Mouse (Mus musculus) embryonic facial prominence, embryonic 11.5 days (tissue): Measurements from ENCODE around the gene Wrap73. TPM values are rescaled to one million over a fixed set of nuclear protein-coding genes. Genes with fewer than 3 reads are reported as not detected.

Experiments used
- ATAC-seq: fragments of 200-750 bp; cut with Nextera tagmentation; replicated peaks from 2 replicates; pipeline ENCODE4 v1.8.0; 2017; ENCODE audit warnings: low read depth; ENCODE audit not compliant: insufficient number of reproducible peaks, low FRiP score, low TSS enrichment
- DNase-seq: peaks from one replicate; pipeline ENCODE4 v3.0.0-alpha.2; 2015; ENCODE audit warnings: low spot score
- H3K27ac ChIP-seq: fragments of 300-500 bp; sonication (generic); replicated peaks from 2 replicates; pipeline ENCODE4 v1.5.1; 2014; ENCODE audit warnings: mild to moderate bottlenecking, low read depth, low read length, control low read depth
- H3K27me3 ChIP-seq: fragments of 300-500 bp; sonication (generic); 2 replicates; pipeline ENCODE4 v1.6.1; 2014; ENCODE audit warnings: mild to moderate bottlenecking, low read length, moderate library complexity, mixed read lengths; ENCODE audit not compliant: control insufficient read depth, insufficient read depth
- H3K36me3 ChIP-seq: fragments of 300-500 bp; sonication (generic); replicated peaks from 2 replicates; pipeline ENCODE4 v1.6.1; 2014; ENCODE audit warnings: low read depth, mild to moderate bottlenecking, low read length, moderate library complexity, mixed read lengths; ENCODE audit not compliant: control insufficient read depth, insufficient read depth
- H3K4me1 ChIP-seq: fragments of 300-500 bp; sonication (generic); 2 replicates; pipeline ENCODE4 v1.6.1; 2014; ENCODE audit warnings: low read length, mixed read lengths; ENCODE audit not compliant: control insufficient read depth, insufficient read depth
- H3K4me2 ChIP-seq: fragments of 300-500 bp; sonication (generic); 2 replicates; pipeline ENCODE4 v1.6.1; 2014; ENCODE audit warnings: low read depth, mild to moderate bottlenecking, control low read depth, low read length, moderate library complexity
- H3K4me3 ChIP-seq: fragments of 300-500 bp; sonication (generic); 2 replicates; pipeline ENCODE4 v1.5.1; 2014; ENCODE audit warnings: low read depth, low read length, control low read depth
- H3K9ac ChIP-seq: fragments of 300-500 bp; sonication (generic); replicated peaks from 2 replicates; pipeline ENCODE4 v1.6.1; 2014; ENCODE audit warnings: mild to moderate bottlenecking, control low read depth, low read length
- H3K9me3 ChIP-seq: fragments of 300-500 bp; sonication (generic); replicated peaks from 2 replicates; pipeline ENCODE4 v1.6.1; 2016; ENCODE audit warnings: mild to moderate bottlenecking, low read length, inconsistent platforms, mixed read lengths; ENCODE audit not compliant: control insufficient read depth
- WGBS: fragments of 180-500 bp; shearing (Covaris S2); extraction: QIAGEN DNeasy Blood & Tissue Kit; methylation state at CpG from one replicate; pipeline ENCODE4 v1.1.7; 2014; 5-methylcytosine and 5-hydroxymethylcytosine counted together
- polyA plus RNA-seq: library from polyadenylated mRNA; unstranded; fragments of >200 nt; fragmentation: Nextera tagmentation; extraction: Ambion mirVana; gene quantifications from 2 replicates; pipeline ENCODE4 v1.2.1, GENCODE M21; 2014

Wrap73 gene
- polyA plus RNA-seq, 1 experiment from 2014 or later = 50.0 TPM

DNA sequence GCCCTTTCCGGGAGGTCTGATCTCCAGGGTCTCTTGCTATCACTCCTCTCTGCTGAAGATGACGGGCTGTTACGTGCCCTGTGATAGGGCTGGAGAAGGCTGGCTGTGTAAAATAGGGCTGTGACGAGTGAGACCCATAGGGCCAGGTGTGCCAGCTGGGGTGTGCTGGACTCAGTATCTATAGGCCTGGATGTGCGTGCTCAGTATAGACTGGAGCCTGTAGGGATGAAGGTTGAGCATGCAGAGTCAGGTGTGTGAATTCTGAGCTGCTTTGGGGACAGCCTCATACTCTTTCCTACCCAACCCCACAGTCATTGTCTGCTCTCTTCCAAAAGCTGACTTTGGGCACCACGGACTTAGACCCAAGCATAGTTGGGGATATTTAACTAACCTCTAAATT is 55.8 kb downstream of the Wrap73 start:
- Histone ChIP-seq H3K27me3 (no peaks in the 10 kb centered on the region), H3K4me1 (peaks cover 13% of the 10 kb centered on the region), H3K36me3 (no peaks in the 10 kb centered on the region; the same call in 1 of the 2 replicates), H3K9ac (no peak overlapping the region), H3K4me3 (no peak overlapping the region), H3K27ac (peak overlapping the region; percentile 39; the same call in 1 of the 2 replicates), H3K9me3 (no peaks in the 10 kb centered on the region), H3K4me2 (no peak overlapping the region)
- no peak for DNase-seq
- WGBS = 30% methylated on average over 6 of the region's 6 CpGs
- 0 out of 2 replicates have a peak, but pooled peaks have one; percentile 44 for ATAC-seq

- H3K27me3 ChIP-seq = no peaks in the 10 kb centered on the region
- DNase-seq (peak; percentile 45), ATAC-seq (peak; percentile 44; the same call in 1 of the 2 replicates)
- WGBS = 25% methylated on average over 7 of the region's 7 CpGs
- peak overlapping the region; percentile 8; the same call in 1 of the 2 replicates for H3K4me2 ChIP-seq
- peak overlapping the region; percentile 86 for H3K27ac ChIP-seq
- peaks cover 13% of the 10 kb centered on the region for H3K4me1 ChIP-seq
- H3K36me3 ChIP-seq = no peaks in the 10 kb centered on the region; the same call in 1 of the 2 replicates
- H3K9ac ChIP-seq = peak overlapping the region; percentile 37
- H3K4me3 ChIP-seq = no peak overlapping the region
- H3K9me3 ChIP-seq = no peaks in the 10 kb centered on the region
These were observed 56.3 kb downstream of the Wrap73 start for GRCm38 (mm10) chr4:154198377-154198961.

- ATAC-seq = no peak
- Histone ChIP-seq H3K4me2 (no peak overlapping the region), H3K36me3 (no peaks in the 10 kb centered on the region), H3K4me3 (no peak overlapping the region), H3K9ac (no peak overlapping the region), H3K27me3 (no peaks in the 10 kb centered on the region), H3K4me1 (peaks cover 13% of the 10 kb centered on the region), H3K27ac (no peak overlapping the region), H3K9me3 (no peaks in the 10 kb centered on the region)
- DNase-seq = no peak
- WGBS = 64% methylated on average over 5 of the region's 5 CpGs
These were observed 59.3 kb downstream of the Wrap73 start for GRCm38 (mm10) chr4:154201511-154201910.

DNA sequence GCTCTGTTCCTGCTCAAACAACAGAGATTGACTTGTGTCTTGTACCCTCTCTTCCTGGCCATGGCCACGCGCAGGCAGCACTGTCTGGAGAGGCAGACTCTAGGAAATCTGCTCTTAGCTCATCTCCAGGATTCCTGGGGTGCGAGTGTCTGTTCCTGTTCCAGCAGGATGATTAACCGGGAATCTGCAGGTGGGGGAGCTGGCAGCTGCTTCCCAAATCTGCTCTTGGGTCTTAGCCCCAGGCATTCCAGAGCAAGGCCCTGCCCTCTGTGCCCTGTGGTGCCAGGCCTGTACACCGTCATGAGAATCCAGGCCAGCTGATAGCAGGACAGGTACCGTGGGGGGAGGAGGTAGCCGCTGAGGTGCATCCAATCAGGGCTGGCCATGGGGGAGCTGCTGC is 62.4 kb downstream of the Wrap73 start:
- H3K4me2 ChIP-seq = no peak overlapping the region
- H3K4me3 ChIP-seq = no peak overlapping the region
- no peaks in the 10 kb centered on the region for H3K36me3 ChIP-seq
- WGBS = 70% methylated on average over 7 of the region's 7 CpGs
- no peaks in the 10 kb centered on the region for H3K27me3 ChIP-seq
- H3K9ac ChIP-seq = no peak overlapping the region
- no peak overlapping the region for H3K27ac ChIP-seq
- H3K4me1 ChIP-seq = no peaks in the 10 kb centered on the region
- ATAC-seq (no peak), DNase-seq (no peak)
- no peaks in the 10 kb centered on the region for H3K9me3 ChIP-seq

DNA sequence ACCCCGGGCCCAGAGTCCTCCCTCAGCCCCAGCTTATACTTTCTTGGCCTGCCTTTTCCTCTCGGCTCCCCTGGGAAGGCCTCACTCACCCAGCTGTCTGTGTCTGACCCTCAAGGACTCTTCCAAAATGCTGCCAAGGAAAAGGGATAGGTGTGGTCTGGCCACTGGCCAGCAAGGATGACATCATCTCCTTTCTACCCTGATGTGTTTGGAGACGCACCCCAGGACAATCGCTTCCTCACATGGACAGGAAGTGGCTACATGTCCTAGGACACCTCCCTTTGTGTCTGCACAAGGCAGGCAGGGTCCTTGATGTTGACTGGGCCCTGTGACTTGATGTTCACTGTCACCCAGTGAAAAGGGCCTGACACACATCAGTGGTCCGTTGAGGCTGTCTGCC is 63.2 kb downstream of the Wrap73 start:
- WGBS = 76% methylated on average over 5 of the region's 5 CpGs
- Histone ChIP-seq H3K9me3 (no peaks in the 10 kb centered on the region), H3K27ac (no peak overlapping the region), H3K4me2 (no peak overlapping the region), H3K36me3 (no peaks in the 10 kb centered on the region), H3K4me3 (no peak overlapping the region), H3K4me1 (no peaks in the 10 kb centered on the region), H3K27me3 (no peaks in the 10 kb centered on the region), H3K9ac (no peak overlapping the region)
- ATAC-seq (no peak), DNase-seq (no peak)

DNA sequence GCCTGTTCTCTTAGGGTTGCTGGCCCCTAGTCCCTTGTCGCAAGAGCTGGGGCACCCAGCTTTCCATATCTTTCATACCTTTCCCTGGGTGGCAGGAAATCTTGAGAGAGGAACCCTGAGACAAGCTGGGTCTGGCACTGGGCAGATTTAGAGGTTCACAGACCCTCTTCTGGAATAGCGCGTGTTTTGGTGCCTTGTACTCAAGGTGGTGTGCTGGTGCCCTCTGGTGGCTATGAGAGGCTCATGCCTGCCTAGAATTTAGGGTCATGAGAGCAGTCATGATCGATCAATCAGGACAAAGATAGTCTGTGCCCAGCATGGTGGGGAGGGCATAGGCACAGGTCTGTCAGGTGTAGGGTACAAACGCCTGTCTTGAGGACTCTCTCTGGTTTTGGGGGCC is 65.1 kb downstream of the Wrap73 start:
- no peak for ATAC-seq
- DNase-seq = peak; percentile 87
- 20% methylated on average over 5 of the region's 5 CpGs for WGBS
- Histone ChIP-seq H3K4me1 (no peaks in the 10 kb centered on the region), H3K9me3 (no peaks in the 10 kb centered on the region), H3K27ac (no peak overlapping the region), H3K36me3 (no peaks in the 10 kb centered on the region), H3K27me3 (no peaks in the 10 kb centered on the region), H3K9ac (no peak overlapping the region), H3K4me3 (no peak overlapping the region), H3K4me2 (no peak overlapping the region)

DNA sequence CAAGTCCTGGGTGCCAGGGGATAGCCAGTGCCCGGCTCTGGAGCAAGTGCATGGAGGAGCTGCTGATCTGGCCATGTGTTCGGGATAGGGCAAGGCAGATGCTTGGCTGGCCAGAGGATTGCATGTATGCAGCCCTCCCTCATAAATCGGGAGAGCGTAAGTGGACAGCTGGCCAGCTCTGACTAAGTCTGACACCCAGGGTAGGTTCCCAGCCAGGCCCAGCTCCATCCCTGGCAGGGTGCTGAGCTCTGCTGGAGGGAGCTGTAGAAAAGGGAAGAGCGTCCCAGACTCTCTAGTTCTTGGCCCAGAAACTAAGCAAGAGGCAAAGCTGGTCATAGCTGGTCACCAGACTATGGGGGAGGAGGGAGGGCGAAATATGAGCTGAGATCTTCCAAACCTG is 66.9 kb downstream of the Wrap73 start:
- Histone ChIP-seq H3K4me3 (no peak overlapping the region), H3K4me2 (no peak overlapping the region), H3K9me3 (no peaks in the 10 kb centered on the region), H3K36me3 (no peaks in the 10 kb centered on the region), H3K27me3 (no peaks in the 10 kb centered on the region), H3K27ac (no peak overlapping the region), H3K4me1 (no peaks in the 10 kb centered on the region), H3K9ac (no peak overlapping the region)
- DNase-seq (no peak), ATAC-seq (no peak)
- 76% methylated on average over 6 of the region's 6 CpGs for WGBS

GRCm38 (mm10) chr4:154209825-154210224 is 67.7 kb downstream of the Wrap73 start:
- Histone ChIP-seq H3K36me3 (no peaks in the 10 kb centered on the region), H3K4me2 (no peak overlapping the region), H3K9me3 (no peaks in the 10 kb centered on the region), H3K4me3 (no peak overlapping the region), H3K9ac (no peak overlapping the region), H3K4me1 (no peaks in the 10 kb centered on the region), H3K27ac (no peak overlapping the region), H3K27me3 (no peaks in the 10 kb centered on the region)
- WGBS = 27% methylated on average over 3 of the region's 3 CpGs
- ATAC-seq (no peak), DNase-seq (no peak)
